Mouse (Mus musculus): ENCODE results near the gene Prcd. TPM values are rescaled to one million over a fixed set of nuclear protein-coding genes. Genes with fewer than 3 reads are reported as not detected.
"Not testable (repeated sequence)": the region's sequence is repeated elsewhere in the genome, so short reads cannot be mapped to it uniquely, and the experiment has no call there.

The Prcd gene
- polyA plus RNA-seq, 1 experiment from 2014 or later: 0.74 TPM

- WGBS: 79% methylated on average over 2 of the region's 2 CpGs
- H3K27ac ChIP-seq (ENCODE audit: low read depth, low read length): peak overlapping the region; percentile 77; the same call in 1 of the 2 replicates
- H3K4me2 ChIP-seq: peak overlapping the region; percentile 82
- ATAC-seq (replicated peaks; ENCODE audit: low FRiP score) (no peak), DNase-seq (ENCODE audit: low spot score) (no peak)
- peak overlapping the region; percentile 81 for H3K4me3 ChIP-seq (ENCODE audit: low read depth, low read length)
- peaks cover 39% of the 10 kb centered on the region for H3K36me3 ChIP-seq (ENCODE audit: control insufficient read depth, insufficient read depth, low read length)
- H3K9me3 ChIP-seq (ENCODE audit: control insufficient read depth, low read length): no peaks in the 10 kb centered on the region
- H3K9ac ChIP-seq (ENCODE audit: low read depth, low read length): peak overlapping the region; percentile 94
- H3K4me1 ChIP-seq (replicated peaks; ENCODE audit: control insufficient read depth, insufficient read depth, low read length): peaks cover 33% of the 10 kb centered on the region
- H3K27me3 ChIP-seq (replicated peaks; ENCODE audit: control insufficient read depth, insufficient read depth, low read length): no peaks in the 10 kb centered on the region
These were observed 20.1 kb downstream of the Prcd start for GRCm38 (mm10) chr11:116673410-116673809.

- no peak overlapping the region for H3K4me3 ChIP-seq (ENCODE audit: low read depth, low read length)
- WGBS: 84% methylated on average over 7 of the region's 7 CpGs
- peaks cover 22% of the 10 kb centered on the region for H3K4me1 ChIP-seq (replicated peaks; ENCODE audit: control insufficient read depth, insufficient read depth, low read length)
- ATAC-seq (replicated peaks; ENCODE audit: low FRiP score): no peak
- H3K9ac ChIP-seq (ENCODE audit: low read depth, low read length): no peak overlapping the region
- no peaks in the 10 kb centered on the region for H3K27me3 ChIP-seq (replicated peaks; ENCODE audit: control insufficient read depth, insufficient read depth, low read length)
- H3K4me2 ChIP-seq: no peak overlapping the region
- H3K36me3 ChIP-seq (ENCODE audit: control insufficient read depth, insufficient read depth, low read length): peaks cover 41% of the 10 kb centered on the region
- no peak overlapping the region for H3K27ac ChIP-seq (ENCODE audit: low read depth, low read length)
- H3K9me3 ChIP-seq (ENCODE audit: control insufficient read depth, low read length): no peaks in the 10 kb centered on the region
- DNase-seq (ENCODE audit: low spot score): no peak
These were observed 21.5 kb downstream of the Prcd start for GRCm38 (mm10) chr11:116674616-116675379.

GRCm38 (mm10) chr11:116675429-116675828 is 22.1 kb downstream of the Prcd start:
- not testable (repeated sequence) for DNase-seq (ENCODE audit: low spot score); H3K4me3 ChIP-seq (ENCODE audit: low read depth, low read length); H3K9me3 ChIP-seq (ENCODE audit: control insufficient read depth, low read length); H3K27ac ChIP-seq (ENCODE audit: low read depth, low read length); H3K4me2 ChIP-seq; H3K27me3 ChIP-seq (replicated peaks; ENCODE audit: control insufficient read depth, insufficient read depth, low read length); H3K9ac ChIP-seq (ENCODE audit: low read depth, low read length); ATAC-seq (replicated peaks; ENCODE audit: low FRiP score)
- WGBS: 68% methylated on average over 6 of the region's 6 CpGs
- H3K36me3 ChIP-seq (ENCODE audit: control insufficient read depth, insufficient read depth, low read length): peaks cover 41% of the 10 kb centered on the region
- H3K4me1 ChIP-seq (replicated peaks; ENCODE audit: control insufficient read depth, insufficient read depth, low read length): peaks cover 18% of the 10 kb centered on the region

- ATAC-seq (replicated peaks; ENCODE audit: low FRiP score): no peak
- 77% methylated on average over 14 of the region's 14 CpGs for WGBS
- Histone ChIP-seq H3K4me3 (ENCODE audit: low read depth, low read length) (no peak overlapping the region), H3K27ac (ENCODE audit: low read depth, low read length) (no peak overlapping the region), H3K36me3 (ENCODE audit: control insufficient read depth, insufficient read depth, low read length) (peaks cover 41% of the 10 kb centered on the region), H3K4me2 (no peak overlapping the region), H3K9me3 (ENCODE audit: control insufficient read depth, low read length) (no peaks in the 10 kb centered on the region), H3K27me3 (replicated peaks; ENCODE audit: control insufficient read depth, insufficient read depth, low read length) (no peaks in the 10 kb centered on the region), H3K9ac (ENCODE audit: low read depth, low read length) (no peak overlapping the region), H3K4me1 (replicated peaks; ENCODE audit: control insufficient read depth, insufficient read depth, low read length) (peaks cover 12% of the 10 kb centered on the region)
- no peak for DNase-seq (ENCODE audit: low spot score)
These were observed 23.0 kb downstream of the Prcd start for GRCm38 (mm10) chr11:116676175-116676976.

GRCm38 (mm10) chr11:116677711-116678441 is 24.5 kb downstream of the Prcd start:
- ATAC-seq (replicated peaks; ENCODE audit: low FRiP score): no peak
- Histone ChIP-seq H3K27me3 (replicated peaks; ENCODE audit: control insufficient read depth, insufficient read depth, low read length) (no peaks in the 10 kb centered on the region), H3K27ac (ENCODE audit: low read depth, low read length) (no peak overlapping the region), H3K4me2 (no peak overlapping the region), H3K4me1 (replicated peaks; ENCODE audit: control insufficient read depth, insufficient read depth, low read length) (peaks cover 8% of the 10 kb centered on the region), H3K36me3 (ENCODE audit: control insufficient read depth, insufficient read depth, low read length) (peaks cover 41% of the 10 kb centered on the region), H3K4me3 (ENCODE audit: low read depth, low read length) (no peak overlapping the region), H3K9me3 (ENCODE audit: control insufficient read depth, low read length) (no peaks in the 10 kb centered on the region), H3K9ac (ENCODE audit: low read depth, low read length) (no peak overlapping the region)
- 83% methylated on average over 8 of the region's 8 CpGs for whole genome bisulfite sequencing
- DNase-seq (ENCODE audit: low spot score): no peak

GRCm38 (mm10) chr11:116679148-116679547 is 25.8 kb downstream of the Prcd start:
- Histone ChIP-seq H3K36me3 (ENCODE audit: control insufficient read depth, insufficient read depth, low read length) (peaks cover 28% of the 10 kb centered on the region), H3K4me1 (replicated peaks; ENCODE audit: control insufficient read depth, insufficient read depth, low read length) (no peaks in the 10 kb centered on the region), H3K27me3 (replicated peaks; ENCODE audit: control insufficient read depth, insufficient read depth, low read length) (no peaks in the 10 kb centered on the region), H3K9ac (ENCODE audit: low read depth, low read length) (no peak overlapping the region), H3K27ac (ENCODE audit: low read depth, low read length) (no peak overlapping the region), H3K9me3 (ENCODE audit: control insufficient read depth, low read length) (no peaks in the 10 kb centered on the region), H3K4me3 (ENCODE audit: low read depth, low read length) (no peak overlapping the region), H3K4me2 (no peak overlapping the region)
- WGBS: 93% methylated on average over 6 of the region's 6 CpGs
- ATAC-seq (replicated peaks; ENCODE audit: low FRiP score): no peak
- DNase-seq (ENCODE audit: low spot score): no peak

- Histone ChIP-seq H3K27me3 (replicated peaks; ENCODE audit: control insufficient read depth, insufficient read depth, low read length) (no peaks in the 10 kb centered on the region), H3K4me2 (no peak overlapping the region), H3K9me3 (ENCODE audit: control insufficient read depth, low read length) (no peaks in the 10 kb centered on the region), H3K4me1 (replicated peaks; ENCODE audit: control insufficient read depth, insufficient read depth, low read length) (no peaks in the 10 kb centered on the region), H3K36me3 (ENCODE audit: control insufficient read depth, insufficient read depth, low read length) (peaks cover 18% of the 10 kb centered on the region), H3K27ac (ENCODE audit: low read depth, low read length) (no peak overlapping the region), H3K4me3 (ENCODE audit: low read depth, low read length) (no peak overlapping the region), H3K9ac (ENCODE audit: low read depth, low read length) (no peak overlapping the region)
- no peak for DNase-seq (ENCODE audit: low spot score)
- ATAC-seq (replicated peaks; ENCODE audit: low FRiP score): no peak
- WGBS: 70% methylated on average over 24 of the region's 24 CpGs
These were observed 27.2 kb downstream of the Prcd start for GRCm38 (mm10) chr11:116680321-116681091.

GRCm38 (mm10) chr11:116681147-116681546 is 27.8 kb downstream of the Prcd start:
- Histone ChIP-seq H3K4me2 (no peak overlapping the region), H3K27me3 (replicated peaks; ENCODE audit: control insufficient read depth, insufficient read depth, low read length) (no peaks in the 10 kb centered on the region), H3K9ac (ENCODE audit: low read depth, low read length) (no peak overlapping the region), H3K4me3 (ENCODE audit: low read depth, low read length) (no peak overlapping the region), H3K4me1 (replicated peaks; ENCODE audit: control insufficient read depth, insufficient read depth, low read length) (no peaks in the 10 kb centered on the region), H3K9me3 (ENCODE audit: control insufficient read depth, low read length) (no peaks in the 10 kb centered on the region), H3K36me3 (ENCODE audit: control insufficient read depth, insufficient read depth, low read length) (peaks cover 12% of the 10 kb centered on the region), H3K27ac (ENCODE audit: low read depth, low read length) (no peak overlapping the region)
- ATAC-seq (replicated peaks; ENCODE audit: low FRiP score): no peak
- no peak for DNase-seq (ENCODE audit: low spot score)
- WGBS: 80% methylated on average over 4 of the region's 4 CpGs

All from liver, embryonic 11.5 days (tissue).